Mouse (Mus musculus) thymus, postnatal 4 days (tissue): Measurements from ENCODE around the gene Dnajc9.

Source experiments
- DNase-seq: peaks from one replicate; pipeline ENCODE4 v3.0.0; 2021

The Dnajc9 gene

DNA sequence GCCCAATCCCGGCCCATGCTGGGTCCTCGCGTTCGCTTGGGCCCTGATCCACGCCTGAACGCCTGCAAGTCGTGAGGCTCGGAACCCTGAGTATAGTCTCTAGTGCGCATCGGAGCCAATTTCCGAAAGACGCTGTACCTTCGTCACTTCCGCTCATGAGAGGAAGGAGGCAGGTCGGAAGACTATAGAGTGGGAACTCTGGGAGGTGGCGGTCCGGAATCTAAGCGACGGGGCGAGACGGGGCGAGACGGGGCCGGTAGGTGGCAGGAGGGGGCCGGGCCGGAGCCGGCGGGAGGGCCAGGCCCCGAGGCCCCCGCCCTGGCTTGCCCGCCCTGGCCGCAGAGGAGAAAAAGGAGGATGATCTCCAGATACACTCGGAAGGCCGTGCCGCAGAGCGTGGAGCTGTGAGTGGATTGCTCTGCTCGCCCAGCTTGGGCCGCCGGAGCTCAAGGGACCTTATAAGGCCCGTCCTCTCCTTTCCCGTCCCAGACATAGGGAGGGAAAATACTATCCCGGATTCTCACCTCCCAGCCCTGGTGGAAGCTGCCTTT lies 40.6 kb downstream of the Dnajc9 start, which contains the start of the genes Ecd and Fam149b:
Gene Ecd, minus strand, starts transcription at position 131 of the 551 bp plus-strand sequence.
Gene Fam149b, plus strand, starts transcription at position 172 of the 551 bp plus-strand sequence.
- peak; percentile 89 for DNase-seq

GRCm38 (mm10) chr14:20347441-20347990 lies 41.2 kb downstream of the Dnajc9 start:
- DNase-seq: no peak

GRCm38 (mm10) chr14:20345885-20346284 lies 42.8 kb downstream of the Dnajc9 start:
- DNase-seq: no peak

GRCm38 (mm10) chr14:20340866-20341265 lies 47.8 kb downstream of the Dnajc9 start:
- peak; percentile 51 for DNase-seq

- peak; percentile 67 for DNase-seq
Measured at GRCm38 (mm10) chr14:20340149-20340548, 48.6 kb downstream of the Dnajc9 start.

DNA sequence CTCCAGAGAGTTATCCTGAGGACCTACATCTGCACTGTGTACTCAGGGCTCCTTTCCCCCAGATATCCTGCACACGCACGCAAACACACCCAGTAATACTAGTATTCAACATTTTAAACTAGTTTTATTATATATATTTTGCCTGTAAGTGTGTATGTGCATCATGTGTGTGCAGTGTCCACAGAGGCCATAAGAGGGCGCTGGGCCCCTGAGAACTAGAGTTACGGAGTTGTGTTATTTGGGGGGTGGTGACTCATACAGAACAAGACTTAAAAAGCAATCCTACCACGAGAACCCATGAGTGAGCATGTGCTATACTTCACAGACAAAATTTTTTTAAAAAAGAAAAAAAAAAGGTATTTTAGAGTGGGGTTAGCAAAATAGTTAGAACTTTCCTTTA lies 49.3 kb downstream of the Dnajc9 start:
- no peak for DNase-seq
